Mouse (Mus musculus) forebrain, embryonic 14.5 days (tissue): Measurements from ENCODE around the gene Gm10392. TPM values are rescaled to one million over a fixed set of nuclear protein-coding genes. Genes with fewer than 3 reads are reported as not detected.
A peak's percentile ranks its signal among the peaks of the same experiment; 100 is the strongest.

Experiments
- ATAC-seq: fragments of 200-750 bp; cut with Nextera tagmentation; 2 replicates; pipeline ENCODE4 v1.8.0; 2017; ENCODE audit warnings: mild to moderate bottlenecking, moderate library complexity
- DNase-seq: peaks from one replicate; pipeline ENCODE4 v3.0.0-alpha.2; 2015; ENCODE audit warnings: low spot score
- H3K27ac ChIP-seq: fragments of 300-500 bp; sonication (generic); 2 replicates; pipeline ENCODE4 v1.5.1; 2014; ENCODE audit warnings: low read depth, mild to moderate bottlenecking, control low read depth, low read length, moderate library complexity
- H3K27me3 ChIP-seq: fragments of 300-500 bp; sonication (generic); replicated peaks from 2 replicates; pipeline ENCODE4 v1.6.1; 2014; ENCODE audit warnings: low read length, control low read depth, mixed read lengths; ENCODE audit not compliant: control insufficient read depth, insufficient read depth
- H3K36me3 ChIP-seq: fragments of 300-500 bp; sonication (generic); 2 replicates; pipeline ENCODE4 v1.6.1; 2014; ENCODE audit warnings: low read length, control low read depth; ENCODE audit not compliant: control insufficient read depth, insufficient read depth
- H3K4me1 ChIP-seq: fragments of 300-500 bp; sonication (generic); 2 replicates; pipeline ENCODE4 v1.6.1; 2014; ENCODE audit warnings: antibody characterized with exemption, low read length, control low read depth; ENCODE audit not compliant: control insufficient read depth, insufficient read depth
- H3K4me2 ChIP-seq: fragments of 300-500 bp; sonication (generic); 2 replicates; pipeline ENCODE4 v1.6.1; 2014; ENCODE audit warnings: mild to moderate bottlenecking, control low read depth, low read length
- H3K4me3 ChIP-seq: fragments of 300-500 bp; sonication (generic); 2 replicates; pipeline ENCODE4 v1.5.1; 2014; ENCODE audit warnings: low read depth, low read length, control low read depth
- H3K9ac ChIP-seq: fragments of 300-500 bp; sonication (generic); 2 replicates; pipeline ENCODE4 v1.6.1; 2014; ENCODE audit warnings: mild to moderate bottlenecking, low read length, control low read depth, moderate library complexity
- H3K9me3 ChIP-seq: fragments of 300-500 bp; sonication (generic); replicated peaks from 2 replicates; pipeline ENCODE4 v1.6.1; 2016; ENCODE audit warnings: low read length, control low read depth, mixed read lengths; ENCODE audit not compliant: control insufficient read depth
- WGBS: fragments of 180-500 bp; shearing (Covaris S2); extraction: QIAGEN DNeasy Blood & Tissue Kit; methylation state at CpG from one replicate; pipeline ENCODE4 v1.1.7; 2014; 5-methylcytosine and 5-hydroxymethylcytosine counted together
- polyA plus RNA-seq: library from polyadenylated mRNA; unstranded; fragments of >200 nt; fragmentation: Nextera tagmentation; extraction: Ambion mirVana; gene quantifications from 2 replicates; pipeline ENCODE4 v1.2.1, GENCODE M21; 2014

Gene Gm10392
- polyA plus RNA-seq, 1 experiment from 2014 or later, result not detected

- H3K9ac ChIP-seq, result no peak overlapping the region
- 85% methylated on average over 27 of the region's 27 CpGs for WGBS
- ATAC-seq (no peak), DNase-seq (no peak)
- H3K4me1 ChIP-seq, result peaks cover 18% of the 10 kb centered on the region; the same call in 1 of the 2 replicates
- no peaks in the 10 kb centered on the region for H3K36me3 ChIP-seq
- peaks cover 11% of the 10 kb centered on the region for H3K27me3 ChIP-seq
- no peaks in the 10 kb centered on the region for H3K9me3 ChIP-seq
- H3K27ac ChIP-seq, result no peak overlapping the region
- H3K4me2 ChIP-seq, result no peak overlapping the region
- no peak overlapping the region for H3K4me3 ChIP-seq
Observed at GRCm38 (mm10) chr11:77518051-77518798, 773 bp downstream of the Gm10392 start.

- Histone ChIP-seq H3K27me3 (peaks cover 11% of the 10 kb centered on the region), H3K36me3 (no peaks in the 10 kb centered on the region), H3K4me3 (no peak overlapping the region), H3K9ac (no peak overlapping the region), H3K4me1 (peaks cover 25% of the 10 kb centered on the region), H3K27ac (no peak overlapping the region), H3K9me3 (no peaks in the 10 kb centered on the region), H3K4me2 (no peak overlapping the region)
- WGBS, result 70% methylated on average over 5 of the region's 5 CpGs
- DNase-seq, result no peak
- no peak for ATAC-seq
Observed at GRCm38 (mm10) chr11:77516553-77517425, 2.2 kb downstream of the Gm10392 start.

DNA sequence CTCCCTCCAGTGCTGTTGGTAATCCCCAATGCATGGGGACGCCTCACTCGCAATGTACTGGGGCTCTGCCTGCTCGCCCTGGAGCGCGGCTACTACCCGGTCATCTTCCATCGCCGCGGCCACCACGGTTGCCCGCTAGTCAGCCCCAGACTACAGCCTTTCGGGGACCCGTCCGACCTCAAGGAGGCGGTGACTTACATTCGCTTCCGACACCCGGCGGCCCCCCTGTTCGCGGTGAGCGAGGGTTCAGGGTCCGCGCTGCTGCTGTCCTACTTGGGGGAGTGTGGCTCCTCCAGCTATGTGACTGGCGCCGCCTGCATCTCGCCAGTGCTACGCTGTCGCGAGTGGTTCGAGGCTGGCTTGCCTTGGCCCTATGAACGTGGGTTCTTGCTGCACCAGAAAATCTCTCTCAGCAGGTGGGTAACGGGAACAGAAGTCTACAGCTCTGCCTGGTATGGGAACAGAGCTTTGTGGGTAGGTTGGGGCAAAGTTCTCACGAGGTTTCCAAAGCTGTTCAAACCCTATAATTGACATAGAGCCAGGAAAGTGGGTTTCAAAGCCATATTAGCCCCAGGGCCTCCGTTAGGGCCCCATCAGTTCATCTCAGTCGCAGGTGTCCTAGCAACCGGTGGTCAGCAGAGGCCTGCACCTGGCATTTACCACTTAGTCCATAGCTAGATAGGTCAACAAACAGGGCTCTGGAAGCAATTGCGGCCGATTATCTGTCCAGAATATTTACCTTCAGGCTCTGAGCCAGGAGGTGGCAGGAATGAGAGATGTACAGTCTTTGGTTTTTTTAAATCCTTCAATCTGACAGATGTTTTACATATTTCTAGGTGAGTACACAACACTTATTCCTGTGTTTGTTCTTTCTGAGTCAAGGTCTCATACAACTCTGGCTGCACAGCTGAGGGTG lies 3.1 kb downstream of the Gm10392 start, which contains the start of gene Trp53i13:
Trp53i13 (minus strand) TSS at position 344 of the 916 bp plus-strand sequence.
- ATAC-seq (no peak), DNase-seq (no peak)
- 9% methylated on average over 39 of the region's 39 CpGs for WGBS

DNA sequence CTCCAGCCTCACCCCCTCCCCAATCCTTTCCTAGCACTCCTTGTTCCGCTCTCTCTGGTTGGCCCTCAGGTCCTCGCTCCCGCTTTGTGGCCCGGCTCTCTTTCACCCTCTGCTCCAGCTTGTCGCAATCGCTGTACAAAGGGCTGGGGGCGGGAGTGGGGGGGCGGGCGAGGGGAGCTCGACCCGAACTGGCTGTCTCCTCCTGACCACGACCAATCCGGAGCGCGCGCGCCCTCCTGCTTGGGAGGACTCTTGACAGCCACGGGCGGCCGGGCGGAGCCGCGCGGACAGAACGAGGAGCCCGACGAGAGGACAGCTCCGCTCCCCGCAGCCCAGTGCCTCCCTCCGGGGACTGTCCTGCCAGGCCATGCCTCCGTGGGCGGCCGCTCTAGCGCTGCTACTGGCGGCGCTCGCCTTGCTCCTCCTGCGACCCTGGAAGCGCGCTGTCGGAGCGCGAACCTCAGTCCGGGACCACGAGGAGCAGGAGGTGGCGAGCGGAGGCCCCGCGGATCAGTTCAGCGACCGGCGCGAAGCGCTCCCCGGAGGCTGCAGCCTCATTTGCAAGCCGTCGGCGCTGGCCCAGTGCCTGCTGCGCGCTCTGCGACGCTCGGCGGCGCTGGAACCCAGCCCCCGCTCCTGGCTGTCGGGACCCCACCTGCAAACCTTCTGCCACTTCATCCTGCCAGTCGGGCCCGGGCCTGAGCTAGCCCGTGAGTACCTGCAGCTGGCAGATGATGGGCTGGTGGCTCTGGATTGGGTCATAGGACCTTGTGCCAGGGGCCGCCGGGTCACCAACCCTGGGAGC lies 4.0 kb downstream of the Gm10392 start, which contains the start of gene Abhd15:
Abhd15 (plus strand) TSS at position 290 of the 805 bp plus-strand sequence.
- DNase-seq (peak; percentile 72), ATAC-seq (peak; percentile 49)
- Histone ChIP-seq H3K4me2 (peak within 1 kb of the TSS; percentile 94), H3K27me3 (peaks cover 11% of the 10 kb centered on the region), H3K36me3 (no peaks in the 10 kb centered on the region), H3K27ac (no peak within 1 kb of the TSS), H3K4me1 (peaks cover 22% of the 10 kb centered on the region), H3K9ac (peak within 1 kb of the TSS; percentile 56), H3K9me3 (no peaks in the 10 kb centered on the region), H3K4me3 (peak within 1 kb of the TSS; percentile 45)
- under 1% methylated on average over 72 of the region's 72 CpGs for WGBS

More for the DNA sequence above, 3.1 kb downstream of the Gm10392 start, which contains the start of gene Trp53i13:
- no peaks in the 10 kb centered on the region for H3K36me3 ChIP-seq
- H3K9me3 ChIP-seq, result no peaks in the 10 kb centered on the region
- H3K9ac ChIP-seq, result peak within 1 kb of the TSS; percentile 56
- peak within 1 kb of the TSS; percentile 45 for H3K4me3 ChIP-seq
- H3K4me2 ChIP-seq, result peak within 1 kb of the TSS; percentile 94
- H3K27ac ChIP-seq, result no peak within 1 kb of the TSS
- peaks cover 25% of the 10 kb centered on the region for H3K4me1 ChIP-seq
- H3K27me3 ChIP-seq, result peaks cover 11% of the 10 kb centered on the region

DNA sequence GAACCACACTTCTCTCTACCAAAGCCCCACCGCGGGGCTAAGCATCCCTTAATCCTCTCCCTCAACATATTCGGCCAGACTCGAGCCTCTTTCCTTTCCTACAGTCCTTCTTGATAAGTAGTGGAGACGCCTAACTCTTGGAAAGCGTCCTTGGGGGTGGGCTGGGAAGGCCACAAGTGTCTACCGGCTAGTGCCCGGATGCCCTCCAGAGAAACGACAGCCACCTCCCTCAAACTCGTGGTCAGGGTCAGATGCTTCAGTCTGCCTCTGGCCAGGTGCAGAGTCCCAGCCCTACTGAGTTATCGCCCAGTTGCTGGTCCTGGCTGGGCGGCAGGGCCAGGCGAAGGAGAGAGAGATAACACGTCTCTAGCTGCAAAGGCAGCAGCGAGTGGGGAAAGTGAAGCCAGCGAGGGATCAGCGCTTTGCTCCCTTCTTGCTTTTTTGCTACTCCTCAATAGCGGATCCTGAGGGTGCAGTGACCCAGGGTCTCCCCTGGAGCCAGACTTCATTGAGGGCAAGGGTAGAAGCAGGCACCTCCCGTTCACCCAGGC lies 4.6 kb downstream of the Gm10392 start:
- ATAC-seq, result no peak
- Histone ChIP-seq H3K9me3 (no peaks in the 10 kb centered on the region), H3K27ac (no peak overlapping the region), H3K4me1 (peaks cover 22% of the 10 kb centered on the region), H3K9ac (peak overlapping the region; percentile 56), H3K36me3 (no peaks in the 10 kb centered on the region), H3K4me2 (peak overlapping the region; percentile 94), H3K27me3 (peaks cover 11% of the 10 kb centered on the region), H3K4me3 (peak overlapping the region; percentile 45)
- no peak for DNase-seq
- 10% methylated on average over 19 of the region's 19 CpGs for WGBS

- Histone ChIP-seq H3K9me3 (no peaks in the 10 kb centered on the region), H3K27ac (no peak overlapping the region), H3K27me3 (peaks cover 11% of the 10 kb centered on the region), H3K4me2 (peak overlapping the region; percentile 94), H3K4me1 (peaks cover 22% of the 10 kb centered on the region), H3K4me3 (peak overlapping the region; percentile 61), H3K9ac (peak overlapping the region; percentile 32), H3K36me3 (0 out of 2 replicates have a peak, but pooled peaks cover 4% of the 10 kb centered on the region)
- WGBS, result 11% methylated on average over 10 of the region's 10 CpGs
- DNase-seq (no peak), ATAC-seq (peak; percentile 3; the same call in 1 of the 2 replicates)
Observed at GRCm38 (mm10) chr11:77513811-77514170, 5.2 kb downstream of the Gm10392 start.

DNA sequence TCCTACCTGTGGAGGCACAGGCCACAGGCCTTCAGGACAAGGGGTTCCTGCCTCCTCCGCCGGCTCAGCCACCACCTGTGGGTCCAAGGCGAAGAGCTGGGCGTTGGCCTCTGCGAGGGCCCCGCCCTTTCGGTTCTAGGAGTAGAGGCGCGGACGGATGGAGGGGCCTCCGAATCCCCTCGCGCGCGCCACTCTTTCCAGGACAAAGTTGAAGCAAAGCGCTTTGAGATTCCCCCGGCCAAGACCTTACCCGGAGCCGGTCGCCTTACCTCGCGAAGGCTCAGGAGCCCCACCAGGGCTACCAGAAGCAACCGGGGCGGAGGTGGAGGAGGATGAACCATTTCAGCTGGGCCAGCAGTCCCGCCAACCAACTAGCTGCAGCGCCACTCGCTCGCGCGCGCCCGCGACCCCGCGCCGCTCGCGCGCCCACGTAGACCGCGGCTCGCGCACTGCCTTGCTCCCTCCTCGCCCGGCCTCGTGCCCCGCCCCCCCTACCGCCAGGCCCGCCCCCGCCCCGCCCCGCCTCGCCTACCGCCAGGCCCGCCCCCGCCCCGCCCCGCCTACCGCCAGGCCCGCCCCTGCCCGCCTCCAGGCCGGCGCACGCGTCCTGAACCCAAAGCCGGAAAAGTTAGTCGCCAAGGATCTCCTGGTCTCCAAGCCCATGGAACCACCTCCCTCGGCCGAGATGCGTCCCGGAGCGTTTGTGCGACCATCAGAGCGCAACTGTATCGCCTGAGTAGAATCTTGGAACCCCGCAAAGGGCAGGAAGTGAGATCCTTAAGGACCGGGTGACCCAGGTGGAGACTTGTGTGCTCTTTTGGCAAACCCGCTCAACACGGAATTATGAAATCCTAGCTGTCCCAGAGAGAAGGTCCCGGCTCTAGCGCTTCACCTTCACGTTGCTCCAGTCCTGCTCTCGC lies 5.8 kb downstream of the Gm10392 start:
- Histone ChIP-seq H3K36me3 (0 out of 2 replicates have a peak, but pooled peaks cover 4% of the 10 kb centered on the region), H3K27me3 (peaks cover 11% of the 10 kb centered on the region), H3K4me3 (peak overlapping the region; percentile 61), H3K9me3 (no peaks in the 10 kb centered on the region), H3K9ac (peak overlapping the region; percentile 68), H3K4me1 (peaks cover 26% of the 10 kb centered on the region), H3K4me2 (peak overlapping the region; percentile 94), H3K27ac (no peak overlapping the region)
- WGBS, result under 1% methylated on average over 70 of the region's 84 CpGs
- ATAC-seq (peak; percentile 63), DNase-seq (peak; percentile 85)
